Mouse (Mus musculus) bone marrow, adult 2 months (tissue): ENCODE data around the gene Gm826.

Source experiments
- CTCF ChIP-seq: fragments of 200-500 bp; IDR thresholded peaks from 2 replicates; pipeline ENCODE4 v1.5.1; 2011; ENCODE audit warnings: low read length, control low read depth; ENCODE audit not compliant: control insufficient read depth, insufficient read depth
- POLR2A ChIP-seq: fragments of 200-500 bp; IDR thresholded peaks from 2 replicates; pipeline ENCODE4 v1.6.1; 2011; ENCODE audit warnings: low read depth, mild to moderate bottlenecking, control low read depth, low read length, borderline replicate concordance; ENCODE audit not compliant: control insufficient read depth

DNA sequence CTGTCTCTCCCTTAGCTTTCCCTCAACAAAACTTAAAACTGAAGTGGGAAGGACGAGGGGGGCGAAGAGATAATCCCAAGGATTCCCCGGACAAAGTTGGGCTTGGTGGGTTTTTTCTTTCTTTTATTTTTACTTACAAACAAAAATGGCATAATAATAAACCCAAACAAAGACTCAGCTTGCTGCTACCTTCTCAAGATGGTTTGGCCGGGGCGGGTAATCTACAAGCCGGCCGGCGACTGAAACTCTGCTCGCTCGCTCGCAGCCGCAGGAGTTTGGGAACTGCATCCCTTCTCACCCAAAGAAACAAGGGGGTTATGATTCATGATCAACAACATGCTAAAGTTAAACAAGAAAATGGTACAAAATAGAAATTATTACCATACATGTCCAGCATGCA is 30.7 kb upstream of the Gm826 start:
- TF ChIP-seq CTCF (no peak), POLR2A (no peak)
